Mouse (Mus musculus) large intestine, adult 2 months (tissue): Measurements from ENCODE around the gene Apoh. TPM values are rescaled to one million over a fixed set of nuclear protein-coding genes. Genes with fewer than 3 reads are reported as not detected.

Experiments
- DNase-seq: peaks from one replicate; pipeline ENCODE4 v3.0.0-alpha.2; 2012; ENCODE audit warnings: low read depth, low spot score
- whole genome bisulfite sequencing: fragments of 180-500 bp; shearing (Covaris S2); methylation state at CpG from one replicate; pipeline ENCODE4 v1.1.7; 2018; 5-methylcytosine and 5-hydroxymethylcytosine counted together
- polyA plus RNA-seq: library from polyadenylated mRNA; depleted of rRNA; stranded (reverse); fragments of >200 nt; gene quantifications from 2 replicates; pipeline ENCODE4 v1.2.3, GENCODE M21; 2012

Apoh gene
- polyA plus RNA-seq, 1 experiment, result 0.84 TPM

GRCm38 (mm10) chr11:108330818-108331217 is 12.3 kb upstream of the Apoh start:
- DNase-seq, result no peak
- WGBS, result 38% methylated on average over 11 of the region's 11 CpGs

GRCm38 (mm10) chr11:108333006-108333405 is 10.1 kb upstream of the Apoh start:
- no peak for DNase-seq
- WGBS, result 27% methylated on average over 5 of the region's 5 CpGs

- no peak for DNase-seq
- 75% methylated on average over 8 of the region's 8 CpGs for WGBS
Observed at GRCm38 (mm10) chr11:108333583-108334379, 9.4 kb upstream of the Apoh start.

GRCm38 (mm10) chr11:108334658-108335057 is 8.5 kb upstream of the Apoh start:
- no peak for DNase-seq
- 61% methylated on average over 3 of the region's 3 CpGs for WGBS

- WGBS, result 69% methylated on average over 4 of the region's 4 CpGs
- no peak for DNase-seq
Observed at GRCm38 (mm10) chr11:108335536-108335935, 7.6 kb upstream of the Apoh start.

- DNase-seq, result no peak
- WGBS, result 31% methylated on average over 5 of the region's 5 CpGs
Observed at GRCm38 (mm10) chr11:108336445-108336844, 6.7 kb upstream of the Apoh start.

- WGBS, result 83% methylated on average over 4 of the region's 4 CpGs
- DNase-seq, result no peak
Observed at GRCm38 (mm10) chr11:108340293-108340692, 2.9 kb upstream of the Apoh start.

GRCm38 (mm10) chr11:108341783-108342182 is 1.4 kb upstream of the Apoh start:
- no peak for DNase-seq
- WGBS, result 36% methylated on average over 8 of the region's 8 CpGs

GRCm38 (mm10) chr11:108343789-108344462 is 772 bp downstream of the Apoh start, which contains the start of gene Prkca:
Gene Prkca, minus strand, starts transcription at chr11:108343928.
- WGBS, result under 1% methylated on average over 62 of the region's 63 CpGs
- DNase-seq, result peak; percentile 84

- 49% methylated on average over 8 of the region's 8 CpGs for WGBS
- DNase-seq, result no peak
Observed at GRCm38 (mm10) chr11:108344759-108345158, 1.6 kb downstream of the Apoh start.

GRCm38 (mm10) chr11:108345321-108345720 is 2.2 kb downstream of the Apoh start:
- no peak for DNase-seq

GRCm38 (mm10) chr11:108350799-108351198 is 7.6 kb downstream of the Apoh start:
- 81% methylated on average over 4 of the region's 4 CpGs for WGBS
- no peak for DNase-seq

More at GRCm38 (mm10) chr11:108345321-108345720, 2.2 kb downstream of the Apoh start:
- WGBS, result 81% methylated on average over 2 of the region's 2 CpGs

GRCm38 (mm10) chr11:108352842-108353388 is 9.8 kb downstream of the Apoh start:
- WGBS, result 56% methylated on average over 10 of the region's 10 CpGs
- DNase-seq, result no peak

GRCm38 (mm10) chr11:108356020-108356419 is 12.9 kb downstream of the Apoh start:
- 67% methylated on average over 4 of the region's 4 CpGs for WGBS
- no peak for DNase-seq

GRCm38 (mm10) chr11:108358911-108359310 is 15.8 kb downstream of the Apoh start:
- no peak for DNase-seq
- 51% methylated on average over 6 of the region's 6 CpGs for WGBS

- WGBS, result 91% methylated on average over 4 of the region's 4 CpGs
- DNase-seq, result no peak
Observed at GRCm38 (mm10) chr11:108360983-108361382, 17.8 kb downstream of the Apoh start.

GRCm38 (mm10) chr11:108362965-108363364 is 19.8 kb downstream of the Apoh start:
- DNase-seq, result no peak
- WGBS, result 94% methylated on average over 5 of the region's 5 CpGs

- no peak for DNase-seq
Observed at GRCm38 (mm10) chr11:108363991-108364390, 20.8 kb downstream of the Apoh start.

GRCm38 (mm10) chr11:108364945-108365589 is 21.9 kb downstream of the Apoh start:
- WGBS, result 24% methylated on average over 7 of the region's 7 CpGs
- no peak for DNase-seq

More at GRCm38 (mm10) chr11:108363991-108364390, 20.8 kb downstream of the Apoh start:
- 80% methylated on average over 4 of the region's 4 CpGs for WGBS

- DNase-seq, result no peak
- 41% methylated on average over 7 of the region's 7 CpGs for WGBS
Observed at GRCm38 (mm10) chr11:108365600-108365999, 22.4 kb downstream of the Apoh start.
